Mouse (Mus musculus): ENCODE results near the gene Trmt112.
A peak's percentile ranks its signal among the peaks of the same experiment; 100 is the strongest.

DNA sequence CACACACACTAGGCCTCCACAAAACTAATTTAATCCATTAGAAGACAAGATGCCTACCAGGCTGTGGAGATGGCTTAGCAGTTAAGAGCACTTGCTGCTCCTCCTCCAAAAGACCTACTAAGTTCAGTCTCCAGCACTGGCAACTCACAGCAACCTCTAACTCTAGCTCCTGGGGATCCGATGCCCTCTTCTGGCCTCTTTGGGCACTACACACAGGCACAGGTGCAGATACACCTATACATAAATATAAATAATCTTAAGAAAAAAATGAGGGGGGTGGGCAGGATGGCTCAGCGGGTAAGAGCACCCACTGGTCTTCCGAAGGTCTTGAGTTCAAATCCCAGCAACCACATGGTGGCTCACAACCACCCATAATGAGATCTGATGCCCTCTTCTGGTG is 26.8 kb downstream of the Trmt112 start:
- TF ChIP-seq CTCF (IDR thresholded peaks at IDR 0.05; ENCODE audit: low read depth): peak; percentile 67
- no peak for TF ChIP-seq EP300 (IDR thresholded peaks at IDR 0.05; ENCODE audit: low read depth)
